Mouse (Mus musculus) frontal cortex, adult (tissue): ENCODE measurements around the gene Osbp.
A peak's percentile ranks its signal among the peaks of the same experiment; 100 is the strongest.
"Not testable (repeated sequence)": the region's sequence is repeated elsewhere in the genome, so short reads cannot be mapped to it uniquely, and the experiment has no call there.

Experiments used
- ATAC-seq: cut with Nextera tagmentation; 2 replicates; pipeline ENCODE4 v1.9.2; 2017; ENCODE audit warnings: mild to moderate bottlenecking, moderate library complexity, mixed read lengths; ENCODE audit not compliant: low TSS enrichment

Gene Osbp

DNA sequence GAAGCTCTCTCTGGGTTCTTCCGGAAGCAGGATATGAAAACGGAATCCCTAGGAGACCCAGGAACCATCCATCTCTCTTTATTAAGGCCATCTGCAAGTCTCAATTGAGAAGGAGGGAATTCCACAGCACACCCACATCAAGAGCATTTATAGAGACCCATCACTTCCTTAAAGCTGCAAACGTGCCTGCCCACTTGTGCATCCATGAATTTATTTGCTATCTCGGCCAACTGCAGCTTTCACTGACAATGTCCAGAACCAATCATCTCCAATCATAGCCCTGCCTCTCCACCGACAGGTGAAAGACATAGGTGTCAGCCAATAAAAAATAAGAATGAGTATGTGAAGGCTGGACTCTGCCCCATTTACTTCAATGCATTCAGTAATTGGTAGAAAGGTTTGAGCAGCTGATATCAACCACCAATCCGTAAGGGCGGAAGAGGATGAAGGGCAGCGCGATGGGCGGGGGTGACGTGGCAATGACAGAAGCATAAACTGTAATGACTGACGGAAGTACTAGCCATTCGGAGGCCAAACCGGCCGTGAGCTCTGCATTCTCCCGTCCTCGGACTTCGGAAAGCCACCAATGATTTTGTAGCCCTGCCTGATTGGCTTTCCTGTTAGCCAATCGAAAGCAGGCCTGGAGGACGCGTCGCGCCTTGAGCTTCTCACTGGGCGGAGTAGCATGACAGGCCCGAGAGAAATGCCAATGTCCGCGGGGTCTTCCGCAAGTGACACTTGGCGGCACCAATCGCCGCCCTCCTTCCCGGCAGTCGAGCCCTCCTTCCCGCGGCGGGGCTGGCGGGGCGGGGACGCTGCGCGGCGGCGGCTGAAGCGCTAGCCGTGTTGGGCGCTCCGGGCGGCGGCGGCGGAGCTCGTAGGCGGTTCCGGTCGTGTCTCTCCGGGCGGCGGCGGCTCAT is at the start of gene Osbp:
Gene Osbp, plus strand, starts transcription at position 919 of the 920 bp plus-strand sequence.
- ATAC-seq = peak; percentile 86

DNA sequence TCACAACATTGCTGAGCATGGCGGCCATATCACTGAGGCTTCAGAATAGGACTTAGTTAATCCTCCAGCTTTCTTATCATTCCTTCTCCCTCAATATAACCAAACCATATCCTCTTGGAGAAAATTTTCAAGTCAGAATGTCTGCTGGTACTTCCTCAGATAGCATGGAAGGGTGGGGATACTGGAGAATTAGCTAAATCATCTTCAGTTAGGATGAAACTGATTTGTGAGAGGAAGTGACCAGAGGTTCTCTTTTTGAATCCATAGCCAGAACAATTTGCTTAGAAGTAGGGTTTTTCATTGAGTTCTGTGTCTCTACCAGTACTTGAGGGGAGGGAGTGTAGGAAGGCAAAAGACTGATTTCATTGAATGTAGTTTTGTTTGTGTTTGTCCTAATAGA is 43.7 kb upstream of the Osbp start:
- no peak for ATAC-seq

DNA sequence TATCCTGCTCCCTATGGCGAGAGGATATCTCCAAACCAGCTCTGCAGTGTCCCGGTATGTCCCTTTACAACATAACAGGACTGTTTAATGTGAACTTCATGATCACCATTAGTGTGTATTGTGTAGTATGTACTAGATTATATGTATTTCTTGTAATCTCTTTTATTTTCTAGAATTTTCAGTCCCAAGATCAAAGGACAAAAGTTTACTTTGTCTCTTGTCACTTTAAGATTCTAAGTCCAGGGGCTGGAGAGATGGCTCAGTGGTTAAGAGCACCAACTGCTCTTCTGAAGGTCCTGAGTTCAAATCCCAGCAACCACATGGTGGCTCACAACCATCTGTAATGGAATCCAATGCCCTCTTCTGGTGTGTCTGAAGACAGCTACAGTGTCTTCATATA is 43.2 kb upstream of the Osbp start:
- not testable (repeated sequence) for ATAC-seq

DNA sequence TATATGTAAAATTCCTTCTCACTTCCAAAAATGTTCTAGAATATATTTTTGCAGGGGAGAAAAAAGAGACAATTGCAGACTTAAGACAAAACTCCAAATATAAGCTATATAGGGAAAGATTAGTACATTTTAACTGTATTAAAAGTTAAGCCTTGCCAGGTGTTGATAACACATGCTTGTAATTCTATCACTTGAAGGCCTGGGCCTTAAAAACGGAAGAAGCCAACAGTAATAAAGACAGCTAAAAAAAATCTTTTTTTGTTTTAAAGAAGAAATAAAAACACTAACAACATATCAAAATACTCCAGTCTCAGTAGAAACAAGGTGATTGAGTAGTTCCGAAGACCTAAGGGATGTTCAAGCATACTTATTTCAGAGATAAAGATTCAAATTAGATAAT is 39.4 kb upstream of the Osbp start:
- ATAC-seq = no peak

DNA sequence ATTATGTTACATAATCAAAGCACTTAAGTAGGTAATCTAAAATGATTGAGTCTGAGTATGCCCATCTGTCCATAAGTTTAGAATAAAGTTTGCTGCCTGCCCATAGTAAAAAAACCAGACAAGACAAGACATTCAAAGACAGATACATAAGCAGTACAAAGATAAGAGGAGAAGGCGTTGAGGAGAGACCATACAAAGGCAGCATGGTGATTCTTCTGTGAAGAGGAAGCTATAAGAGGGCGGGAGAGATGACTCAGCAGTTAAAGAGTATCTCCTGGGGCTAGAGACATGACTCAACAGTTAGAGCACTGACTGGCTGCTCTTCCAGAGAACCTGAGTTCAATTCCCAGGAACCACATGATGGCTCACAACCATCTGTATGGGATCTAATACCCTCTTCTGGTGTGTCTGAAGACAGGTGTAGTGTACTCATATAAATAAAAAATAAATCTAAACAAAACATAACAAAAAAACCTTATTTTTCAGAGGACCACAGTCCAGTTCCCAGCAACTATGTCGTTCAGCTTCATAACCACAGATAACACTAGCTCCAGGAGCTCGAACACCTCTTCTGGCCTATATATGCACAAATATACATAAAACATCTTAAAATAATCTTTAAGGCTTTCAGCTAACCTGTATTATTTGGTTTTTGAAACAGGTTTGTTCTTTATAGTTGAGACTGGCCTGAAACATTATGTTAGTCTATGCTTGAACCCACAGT is 37.6 kb upstream of the Osbp start:
- ATAC-seq = no peak

DNA sequence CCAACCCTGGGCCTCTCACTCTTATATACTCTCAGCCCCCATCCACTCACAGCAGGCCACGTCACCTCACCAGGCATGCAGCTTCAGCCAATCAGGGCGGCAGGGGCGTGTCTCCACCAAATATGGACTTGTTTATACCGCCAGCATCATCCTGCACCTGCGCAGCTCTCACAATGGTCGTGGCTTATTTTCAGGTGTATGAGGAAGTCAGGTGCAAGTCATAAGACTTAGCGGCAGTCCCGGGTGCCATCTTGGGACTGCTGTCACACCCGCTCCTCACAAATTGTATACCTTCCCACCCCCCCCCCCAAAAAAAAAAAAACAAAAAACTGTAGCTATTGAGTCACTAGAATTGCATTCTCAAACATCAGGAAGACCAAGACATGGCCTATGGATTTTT is 19.3 kb upstream of the Osbp start:
- ATAC-seq = not testable (repeated sequence)

DNA sequence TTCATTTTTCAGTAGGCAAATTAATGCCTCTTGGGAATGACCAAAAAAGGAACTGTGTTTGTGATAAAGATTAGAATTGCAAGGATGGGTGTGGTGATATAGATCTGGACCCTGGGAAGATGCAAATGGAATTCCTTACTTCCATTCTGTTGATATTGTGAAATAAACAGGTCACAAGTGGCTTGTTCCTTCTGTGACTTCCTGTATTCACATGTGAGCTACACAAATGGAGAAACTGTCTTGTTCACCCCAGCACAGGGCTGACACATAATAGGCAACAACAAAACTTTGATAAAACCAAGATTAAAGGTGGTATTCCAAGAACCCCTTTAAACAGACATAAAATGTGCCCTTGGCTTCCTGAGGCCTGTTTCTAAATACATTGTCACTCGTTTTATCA is 15.9 kb upstream of the Osbp start:
- no peak for ATAC-seq

DNA sequence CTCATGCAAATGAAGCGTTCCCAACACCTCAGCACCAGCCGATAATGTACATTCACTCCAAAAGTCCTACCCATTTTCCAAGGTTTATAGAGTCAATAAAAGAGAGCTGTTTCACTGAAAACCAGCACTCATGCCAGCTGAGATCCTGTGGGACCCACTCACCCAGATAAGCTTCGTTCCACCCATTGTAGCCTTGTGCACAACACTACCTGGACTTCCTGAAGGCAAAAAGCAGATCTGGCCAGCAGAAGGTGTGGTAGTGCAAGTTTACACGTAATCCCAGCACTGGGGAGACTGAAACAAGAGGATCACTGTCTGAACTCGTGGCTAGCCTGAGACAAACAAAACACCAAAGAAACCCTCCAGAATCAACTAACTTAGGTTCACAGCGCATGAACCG is 15.0 kb upstream of the Osbp start:
- ATAC-seq = no peak

DNA sequence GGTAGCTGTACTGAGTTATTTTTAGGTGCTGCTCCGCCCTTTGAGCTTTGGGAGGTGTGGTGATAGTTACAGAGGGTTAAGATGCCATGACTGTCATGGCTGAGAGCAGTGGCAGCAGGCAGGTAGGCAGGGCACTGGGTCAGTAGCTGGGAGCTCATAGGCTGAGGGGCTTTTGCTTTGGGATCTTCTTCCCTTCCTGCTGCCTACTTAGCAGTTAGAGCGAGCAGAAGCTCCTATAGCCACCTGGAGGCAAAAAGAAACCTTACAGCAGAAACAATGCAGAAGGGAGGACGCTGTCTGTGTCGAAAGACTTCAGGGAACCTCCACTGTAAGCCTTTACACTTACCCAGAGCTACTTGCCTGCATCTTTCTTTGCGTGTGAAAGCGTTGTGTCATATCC is 11.5 kb upstream of the Osbp start:
- peak; percentile 47; the same call in 1 of the 2 replicates for ATAC-seq

DNA sequence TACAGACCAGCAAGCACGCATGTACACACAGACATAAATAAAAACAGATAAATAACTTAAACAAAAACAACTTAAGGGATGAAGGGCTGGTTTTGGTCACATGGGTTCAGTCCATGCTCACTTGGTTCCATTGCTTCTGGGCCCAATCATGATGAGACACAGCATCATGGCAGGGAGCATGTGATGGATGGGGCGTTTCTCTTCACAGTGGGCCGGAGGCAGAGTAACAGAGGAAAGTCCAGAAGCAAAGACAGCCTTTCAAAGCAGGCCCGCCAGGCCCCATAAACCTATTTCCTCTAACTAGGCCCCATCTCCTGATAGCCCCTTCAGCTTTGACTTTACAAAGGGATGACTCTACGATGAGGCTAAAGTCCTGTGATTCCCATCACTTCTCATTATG is 9.1 kb upstream of the Osbp start:
- no peak for ATAC-seq

DNA sequence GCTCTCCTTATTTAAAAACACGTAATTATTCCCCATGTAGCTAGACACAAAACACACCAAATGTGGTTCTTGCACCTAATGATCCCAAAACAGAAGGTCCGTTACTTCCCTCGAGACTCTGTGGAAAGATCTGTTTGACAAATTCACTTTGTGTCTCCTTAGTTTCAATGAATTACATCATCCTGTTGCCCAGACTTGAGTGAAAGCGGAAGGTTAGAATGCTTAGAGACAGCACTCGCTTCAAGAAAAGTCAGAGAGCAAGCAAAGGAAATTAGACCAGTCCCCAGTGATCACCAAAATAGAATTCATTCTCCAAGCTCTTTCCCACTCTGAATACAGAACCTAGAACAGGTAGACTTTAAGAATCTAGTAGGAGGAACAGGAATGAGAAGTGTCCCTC is 8.3 kb upstream of the Osbp start:
- no peak for ATAC-seq

DNA sequence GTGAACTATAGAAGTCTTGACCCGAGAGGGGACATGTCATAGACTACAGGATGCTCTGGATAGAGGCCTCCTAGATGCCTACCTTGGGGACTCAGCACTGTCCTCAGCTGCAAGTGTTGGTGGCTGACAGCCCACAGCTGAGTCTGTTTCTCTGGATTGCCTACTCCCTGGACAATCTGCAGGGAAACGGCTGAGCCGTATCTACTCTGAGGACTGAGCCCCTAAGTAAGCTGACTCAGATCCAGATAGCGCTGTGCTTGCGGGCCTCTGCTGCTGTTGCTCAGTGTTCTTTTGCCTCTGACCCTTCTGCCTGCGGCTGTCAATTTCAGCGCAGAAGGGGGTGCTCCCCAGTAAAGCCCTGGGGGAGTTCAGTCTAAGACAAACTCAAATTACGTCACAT is 7.9 kb upstream of the Osbp start:
- no peak for ATAC-seq

DNA sequence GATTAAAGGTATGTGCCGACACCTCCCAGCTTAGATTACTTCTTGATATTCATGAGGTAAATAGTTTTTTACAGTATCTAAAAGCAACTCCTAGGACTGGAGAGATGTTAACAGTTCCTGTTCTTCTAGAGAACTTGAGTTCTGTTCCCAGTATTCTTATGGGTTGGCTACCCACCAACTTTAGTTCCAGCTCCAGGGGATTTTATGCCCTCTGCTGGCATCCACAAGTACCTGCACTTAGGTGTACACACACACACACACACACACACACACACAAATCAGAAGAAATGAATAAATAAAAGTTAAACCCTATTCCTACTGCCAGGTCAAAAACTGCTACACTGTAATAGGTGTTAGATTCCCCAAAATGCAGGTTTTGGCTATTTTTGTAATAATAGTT is 1.5 kb upstream of the Osbp start:
- ATAC-seq = no peak

DNA sequence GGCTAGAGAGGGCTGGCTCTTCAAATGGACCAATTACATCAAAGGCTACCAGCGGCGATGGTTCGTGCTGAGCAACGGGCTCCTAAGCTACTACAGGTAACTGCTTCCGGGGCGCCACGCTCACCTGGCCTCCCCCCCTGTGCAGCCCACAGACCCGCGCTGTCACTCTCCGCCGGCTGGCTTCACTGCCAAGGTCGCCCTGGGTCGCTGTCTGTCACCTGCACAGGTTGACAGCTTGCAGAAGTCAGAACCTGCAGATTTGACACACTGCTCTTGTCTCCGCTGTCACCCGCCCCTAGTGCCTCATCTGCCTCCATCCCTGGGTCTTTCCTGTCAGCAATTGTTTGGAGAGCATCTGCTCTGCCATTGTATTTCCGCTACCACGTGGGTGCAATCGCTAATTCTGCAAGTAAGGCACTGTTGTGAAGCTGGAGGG is 478 bp downstream of the Osbp start:
- peak; percentile 22 for ATAC-seq

DNA sequence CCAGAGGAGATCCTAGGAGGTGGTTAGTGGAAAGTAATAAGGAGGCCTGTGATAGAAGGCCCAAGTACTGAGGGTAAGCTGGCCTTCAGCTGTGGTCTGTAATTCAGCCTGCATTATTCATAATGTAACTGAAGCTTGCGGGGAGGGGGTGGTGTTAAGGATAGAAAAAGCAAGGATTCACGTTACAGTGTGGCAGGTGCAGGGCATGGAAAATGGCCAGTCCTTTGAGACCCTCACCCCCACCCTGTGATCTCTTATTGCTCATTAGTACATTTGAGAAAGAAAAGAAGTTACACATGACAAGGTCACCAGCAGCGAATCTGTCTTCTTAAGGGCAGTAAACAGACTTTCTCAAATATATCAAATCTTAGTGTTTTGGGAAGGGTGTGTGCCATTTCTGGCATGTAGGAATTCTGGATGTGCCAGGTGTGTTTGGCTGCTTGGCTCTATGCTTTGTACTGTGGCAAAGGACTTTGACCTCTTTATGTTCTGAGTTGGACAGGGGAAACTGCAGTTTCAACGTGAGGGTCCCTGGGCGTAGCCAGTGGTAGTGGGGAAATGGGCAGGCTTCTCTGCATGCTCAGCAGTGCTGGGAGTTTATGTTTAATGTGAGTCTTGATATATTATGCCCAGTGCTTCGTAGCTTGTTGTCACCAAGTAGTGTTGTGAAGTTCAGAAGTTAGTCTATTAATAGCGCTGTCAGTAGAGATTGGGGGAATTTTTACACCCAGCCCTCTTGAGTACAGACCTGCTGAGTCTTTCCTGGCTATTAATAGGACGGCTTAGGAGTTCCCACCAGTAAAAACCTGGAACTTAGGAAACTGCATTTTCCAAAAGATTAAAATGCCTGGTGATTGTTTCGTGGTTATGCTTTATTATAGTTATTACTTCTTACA is 3.7 kb downstream of the Osbp start:
- ATAC-seq = no peak

DNA sequence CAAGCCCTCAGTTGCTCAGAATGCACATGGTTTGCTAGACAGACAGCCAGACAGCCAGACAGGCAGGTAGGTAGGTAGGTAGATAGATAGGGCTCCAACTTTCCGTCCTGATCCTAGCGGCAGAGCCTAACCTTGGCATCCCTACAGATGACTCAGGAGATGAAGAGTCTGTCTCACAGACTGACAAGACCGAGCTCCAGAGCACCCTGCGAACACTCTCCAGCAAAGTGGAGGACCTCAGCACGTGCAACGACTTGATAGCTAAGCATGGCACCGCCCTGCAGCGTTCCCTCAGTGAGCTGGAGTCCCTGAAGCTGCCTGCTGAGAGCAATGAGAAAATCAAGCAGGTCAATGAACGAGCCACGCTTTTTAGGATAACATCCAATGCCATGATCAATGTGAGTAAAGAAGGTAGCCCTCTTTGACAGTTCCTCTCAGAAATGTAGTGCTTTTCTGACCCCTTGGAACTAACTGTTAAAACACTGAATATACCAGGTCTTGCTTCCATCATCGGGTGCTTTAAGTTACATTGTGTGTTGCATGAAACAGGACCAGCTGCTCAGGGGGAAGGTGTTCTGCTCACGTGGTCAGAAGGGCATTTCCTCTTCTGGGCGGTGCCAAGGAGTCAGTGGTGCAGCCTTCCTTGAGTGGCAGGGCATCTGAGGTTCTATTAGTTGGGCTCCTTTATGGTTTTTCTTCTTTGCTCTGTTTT is 7.9 kb downstream of the Osbp start:
- no peak for ATAC-seq

DNA sequence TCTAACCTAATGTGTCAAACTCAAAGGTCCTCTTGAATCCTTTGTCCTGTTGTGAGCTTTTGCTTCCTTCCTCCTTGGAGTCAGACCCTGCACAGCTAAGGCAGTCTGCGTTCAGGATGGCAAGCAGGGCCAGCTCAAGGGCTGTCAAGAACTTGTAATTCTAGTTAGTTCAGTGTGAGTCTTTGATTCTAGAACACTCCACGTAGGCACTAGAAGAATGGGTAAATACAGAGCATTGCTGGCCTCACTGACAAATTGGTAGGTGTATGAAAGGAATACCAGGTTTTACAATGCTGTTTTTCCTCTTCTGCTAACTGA is 8.4 kb downstream of the Osbp start:
- no peak for ATAC-seq

DNA sequence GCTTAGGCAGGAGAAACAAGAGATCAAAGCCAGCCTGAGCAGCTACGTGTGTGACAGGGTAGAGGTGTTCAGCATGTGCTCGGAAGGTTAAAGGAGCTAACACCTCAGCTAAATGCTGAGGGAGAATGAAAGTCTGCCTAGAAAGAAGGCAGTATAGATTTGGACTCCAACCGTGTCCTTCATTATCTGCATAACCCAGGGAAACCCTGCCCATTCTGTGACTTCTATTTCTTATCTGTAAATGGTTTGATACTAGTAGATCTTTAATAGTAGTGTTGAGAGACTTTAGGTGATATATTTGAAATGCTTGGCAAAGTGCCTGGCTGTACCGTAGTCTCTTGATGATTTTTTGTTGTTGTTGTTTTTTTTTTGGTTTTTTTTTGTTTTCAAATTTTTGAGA is 9.9 kb downstream of the Osbp start:
- ATAC-seq = no peak

DNA sequence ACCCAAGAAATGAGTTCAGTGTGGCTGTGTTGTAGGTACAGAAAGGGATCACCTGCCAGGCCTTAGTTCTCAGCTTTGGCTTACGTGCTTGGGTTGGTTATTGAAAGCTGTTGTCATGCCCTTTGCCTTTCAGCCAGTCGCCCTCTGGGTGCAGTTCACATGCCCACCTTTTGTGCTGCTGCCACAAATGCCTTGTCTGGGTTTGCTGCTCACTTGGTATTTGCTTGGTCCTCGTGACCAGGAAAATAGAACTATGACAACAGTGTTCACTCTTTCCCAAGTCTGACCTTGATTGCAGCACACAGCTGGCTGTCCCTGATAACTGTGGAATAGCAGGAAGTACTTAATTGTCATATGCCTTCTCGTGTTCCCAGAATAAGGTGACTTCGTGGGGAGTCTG is 11.6 kb downstream of the Osbp start:
- no peak for ATAC-seq

DNA sequence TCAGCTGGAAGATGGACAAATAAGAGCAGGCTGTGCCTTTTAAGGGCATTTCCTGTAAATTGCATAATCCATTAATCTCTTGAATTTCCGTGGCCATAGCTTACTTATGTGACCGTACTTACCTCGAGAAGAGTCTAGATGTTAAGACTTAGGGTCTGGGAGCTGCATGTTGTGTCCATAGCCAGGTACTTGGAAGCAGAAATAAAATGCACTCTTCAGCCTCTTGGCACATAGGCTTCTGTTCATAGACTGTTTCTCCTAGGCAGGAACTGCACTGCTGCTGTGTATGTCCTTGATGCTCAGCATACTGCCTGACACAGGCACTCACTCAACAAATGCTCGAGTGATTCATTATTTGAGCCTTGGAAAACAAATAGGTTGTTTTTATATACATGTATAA is 14.7 kb downstream of the Osbp start:
- no peak for ATAC-seq

DNA sequence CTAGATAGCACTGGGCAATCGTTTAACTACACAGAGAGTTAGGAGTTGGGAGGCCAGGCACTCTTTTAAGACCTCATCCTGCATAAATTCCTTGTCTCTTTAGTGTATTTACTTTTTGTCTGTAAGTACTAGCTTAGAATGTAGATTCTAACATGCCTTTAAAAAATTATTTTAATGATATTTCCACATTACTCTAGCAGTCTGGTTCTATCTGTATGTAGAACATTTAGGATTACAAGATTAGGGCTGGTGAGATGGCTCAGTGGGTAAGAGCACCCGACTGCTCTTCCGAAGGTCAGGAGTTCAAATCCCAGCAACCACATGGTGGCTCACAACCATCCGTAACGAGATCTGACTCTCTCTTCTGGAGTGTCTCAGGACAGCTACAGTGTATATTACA is 18.9 kb downstream of the Osbp start:
- not testable (repeated sequence) for ATAC-seq

DNA sequence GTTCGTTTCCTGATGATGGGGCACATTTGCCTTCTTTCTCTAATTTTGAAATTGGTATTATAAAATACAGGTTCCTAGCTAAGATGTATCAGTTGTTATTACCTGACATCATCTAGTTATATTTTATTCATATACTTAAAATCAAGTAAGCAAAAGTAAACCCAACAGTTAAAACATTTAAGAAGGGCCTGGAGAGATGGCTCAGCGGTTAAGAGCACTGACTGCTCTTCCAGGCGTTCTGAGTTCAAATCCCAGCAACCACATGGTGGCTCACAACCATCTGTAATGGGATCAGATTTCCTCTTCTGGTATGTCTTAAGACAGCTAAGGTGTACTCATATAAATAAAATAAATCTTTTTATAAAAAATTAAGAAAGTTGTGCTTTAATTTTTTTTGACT is 22.1 kb downstream of the Osbp start:
- no peak for ATAC-seq
